Mouse (Mus musculus): ENCODE data around the gene LTO1. TPM values are rescaled to one million over a fixed set of nuclear protein-coding genes. Genes with fewer than 3 reads are reported as not detected.

LTO1 gene
- polyA plus RNA-seq, 1 experiment from 2014 or later = 23.3 TPM

DNA sequence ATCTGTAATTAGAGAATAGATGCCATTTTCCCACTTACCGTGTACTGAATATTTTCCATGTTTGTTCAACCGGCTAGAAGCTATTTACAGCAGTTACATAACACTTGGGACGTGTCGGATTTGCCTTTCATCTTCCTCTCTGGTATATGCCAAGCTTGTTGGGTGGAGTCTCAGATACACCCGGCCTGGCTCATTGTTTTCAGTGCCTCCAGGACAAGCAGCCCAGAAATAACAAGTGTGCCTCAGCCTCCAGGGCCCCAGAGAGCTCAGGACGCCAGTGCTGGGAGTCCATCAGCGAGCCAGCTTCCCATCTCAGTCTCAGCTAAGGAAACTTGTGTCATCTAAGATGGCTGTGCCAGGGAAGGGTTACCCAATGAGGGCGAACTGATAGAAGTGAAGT is 58.6 kb downstream of the LTO1 start:
- DNase-seq (ENCODE audit: low spot score) = peak; percentile 79
- Histone ChIP-seq H3K9ac (replicated peaks; ENCODE audit: low read depth) (no peak overlapping the region), H3K9me3 (ENCODE audit: low read length) (no peaks in the 10 kb centered on the region), H3K4me2 (replicated peaks; ENCODE audit: low read depth, low read length) (no peak overlapping the region), H3K27ac (ENCODE audit: low read length) (no peak overlapping the region), H3K4me1 (ENCODE audit: insufficient read depth, low read depth, low read length) (no peaks in the 10 kb centered on the region), H3K27me3 (replicated peaks; ENCODE audit: insufficient read depth, low read length) (no peaks in the 10 kb centered on the region), H3K4me3 (ENCODE audit: low read depth, low read length) (no peak overlapping the region), H3K36me3 (ENCODE audit: insufficient read depth, low read length) (no peaks in the 10 kb centered on the region)
- 42% methylated on average over 8 of the region's 8 CpGs for WGBS
- TF ChIP-seq EP300 (IDR thresholded peaks at IDR 0.05) = peak; percentile 53; the same call in 1 of the 2 replicates
- TF ChIP-seq CTCF (IDR thresholded peaks at IDR 0.05) = no peak
- ATAC-seq = peak; percentile 80

DNA sequence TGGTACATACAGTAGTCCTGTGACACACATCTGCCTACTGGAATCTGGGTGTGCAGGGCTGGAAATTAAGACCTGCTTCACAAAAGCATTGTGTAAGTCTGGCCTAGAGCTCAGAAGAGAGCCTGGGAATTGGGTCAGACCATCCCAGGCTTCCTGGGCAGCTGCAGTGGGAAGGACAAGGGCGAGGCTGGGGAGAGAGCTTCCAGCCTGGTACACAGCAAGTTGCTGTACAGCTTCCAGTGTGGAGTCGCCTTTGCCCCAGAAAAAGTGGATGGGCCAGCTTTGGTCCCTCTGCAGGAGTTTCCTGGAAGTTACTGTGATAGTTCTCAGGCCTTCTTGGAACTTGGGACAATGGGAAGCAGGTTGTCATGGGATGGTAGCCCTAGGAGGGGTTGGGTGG is 62.2 kb downstream of the LTO1 start:
- Histone ChIP-seq H3K4me3 (ENCODE audit: low read depth, low read length) (no peak overlapping the region), H3K4me1 (ENCODE audit: insufficient read depth, low read depth, low read length) (no peaks in the 10 kb centered on the region), H3K9me3 (ENCODE audit: low read length) (no peaks in the 10 kb centered on the region), H3K27me3 (replicated peaks; ENCODE audit: insufficient read depth, low read length) (no peaks in the 10 kb centered on the region), H3K9ac (replicated peaks; ENCODE audit: low read depth) (no peak overlapping the region), H3K4me2 (replicated peaks; ENCODE audit: low read depth, low read length) (no peak overlapping the region), H3K27ac (ENCODE audit: low read length) (no peak overlapping the region), H3K36me3 (ENCODE audit: insufficient read depth, low read length) (no peaks in the 10 kb centered on the region)
- TF ChIP-seq CTCF (IDR thresholded peaks at IDR 0.05) (peak; percentile 32; the same call in 1 of the 2 replicates), EP300 (IDR thresholded peaks at IDR 0.05) (no peak)
- ATAC-seq = peak; percentile 49
- WGBS = 57% methylated on average over 2 of the region's 2 CpGs
- DNase-seq (ENCODE audit: low spot score) = peak; percentile 35

DNA sequence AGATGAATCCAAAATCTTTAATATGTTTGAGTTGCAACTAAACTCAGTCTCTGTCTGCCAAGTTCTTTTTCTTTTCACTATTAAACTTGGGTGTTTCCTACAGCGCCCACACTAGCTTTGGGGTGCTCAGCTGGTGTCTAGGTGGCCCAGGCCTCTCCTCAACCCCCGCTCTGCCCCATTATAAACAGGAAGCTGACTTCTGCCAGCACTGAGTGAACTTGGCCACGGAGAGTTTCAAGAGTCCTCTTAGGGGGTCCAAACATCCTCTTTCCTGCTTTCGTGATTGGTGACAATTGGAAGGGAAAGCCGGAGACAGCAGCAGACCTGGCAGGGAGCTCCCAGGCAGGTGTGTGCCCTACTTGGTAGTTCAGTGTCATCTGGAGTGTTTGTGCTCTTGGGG is 64.9 kb downstream of the LTO1 start:
- Histone ChIP-seq H3K4me3 (ENCODE audit: low read depth, low read length) (no peak overlapping the region), H3K27me3 (replicated peaks; ENCODE audit: insufficient read depth, low read length) (no peaks in the 10 kb centered on the region), H3K36me3 (ENCODE audit: insufficient read depth, low read length) (no peaks in the 10 kb centered on the region), H3K4me1 (ENCODE audit: insufficient read depth, low read depth, low read length) (no peaks in the 10 kb centered on the region), H3K27ac (ENCODE audit: low read length) (no peak overlapping the region), H3K4me2 (replicated peaks; ENCODE audit: low read depth, low read length) (no peak overlapping the region), H3K9ac (replicated peaks; ENCODE audit: low read depth) (no peak overlapping the region), H3K9me3 (ENCODE audit: low read length) (no peaks in the 10 kb centered on the region)
- ATAC-seq = 0 out of 2 replicates have a peak, but pooled peaks have one; percentile 41
- 28% methylated on average over 5 of the region's 5 CpGs for WGBS
- no peak for DNase-seq (ENCODE audit: low spot score)
- no peak for TF ChIP-seq CTCF (IDR thresholded peaks at IDR 0.05)
- TF ChIP-seq EP300 (IDR thresholded peaks at IDR 0.05) = no peak

Other genes starting within 250 kb of the LTO1 start
- gene Ano1, start 163.1 kb upstream of the LTO1 start, polyA plus RNA-seq (2015; fragmentation: Nextera tagmentation; extraction: Ambion mirVana) = 69.0 and 77.2 TPM in 2 replicates
- not detected in 2 replicates for gene Fgf3, start 77.0 kb upstream of the LTO1 start, polyA plus RNA-seq (2015; fragmentation: Nextera tagmentation; extraction: Ambion mirVana)
- gene Fgf4, start 67.7 kb upstream of the LTO1 start, polyA plus RNA-seq (2015; fragmentation: Nextera tagmentation; extraction: Ambion mirVana) = not detected in 2 replicates
- gene Fgf15, start 18.6 kb upstream of the LTO1 start, polyA plus RNA-seq (2015; fragmentation: Nextera tagmentation; extraction: Ambion mirVana) = not detected in 2 replicates
- 68.4 and 75.5 TPM in 2 replicates for gene Ccnd1, start 24.8 kb downstream of the LTO1 start, polyA plus RNA-seq (2015; fragmentation: Nextera tagmentation; extraction: Ambion mirVana)